Comparison of ENCODE assay signal across 15 mouse cellular contexts in genomic region chr16:33733864-33734263, GRCm38 (mm10). TPM values are rescaled to one million over a fixed set of nuclear protein-coding genes. Genes with fewer than 3 reads are reported as not detected.
DNase-seq lines count a peak whose midpoint lies in the region; ATAC-seq and TF ChIP-seq lines count a peak whose summit lies in the region.
"Had no signal": no experiment of that assay in that cellular context is flagged by ENCODE, and none has a peak within 500 bp of the region (broad histone marks: within the 10 kb centered on the region; RNA-seq: fewer than 3 reads in every experiment).

No protein-coding gene starts in this region.

- H3K4me2 ChIP-seq in midbrain, embryonic 11.5 days: no peak overlapping the region
- no peak overlapping the region for H3K4me2 ChIP-seq in midbrain, embryonic 16.5 days (ENCODE audit: low read length)
- H3K4me2 ChIP-seq in forebrain, embryonic 15.5 days (replicated peaks): no peak overlapping the region
- no peak overlapping the region for H3K4me2 ChIP-seq in midbrain, postnatal 0 days (ENCODE audit: low read depth, low read length, poor library complexity, severe bottlenecking)
- H3K4me2 ChIP-seq: embryonic facial prominence, embryonic 13.5 days; liver, embryonic 13.5 days; neural tube, embryonic 12.5 days had no signal

- peak overlapping the region; percentile 80 for H3K27ac ChIP-seq in midbrain, embryonic 11.5 days (ENCODE audit: low read depth, low read length)
- H3K27ac ChIP-seq in midbrain, embryonic 16.5 days (ENCODE audit: low read length): no peak overlapping the region
- peak overlapping the region; percentile 91 for H3K27ac ChIP-seq in forebrain, embryonic 15.5 days (replicated peaks)
- H3K27ac ChIP-seq in midbrain, postnatal 0 days (ENCODE audit: low read depth, low read length): 0 out of 2 replicates have a peak overlapping the region, but pooled peaks have one; percentile 2
- H3K27ac ChIP-seq: liver, embryonic 13.5 days; neural tube, embryonic 12.5 days; stomach, postnatal 0 days had no signal

- H3K9ac ChIP-seq in midbrain, embryonic 11.5 days (ENCODE audit: low read length): no peak overlapping the region
- no peak overlapping the region for H3K9ac ChIP-seq in midbrain, embryonic 16.5 days (ENCODE audit: low read depth, low read length)
- H3K9ac ChIP-seq in forebrain, embryonic 15.5 days (replicated peaks): no peak overlapping the region
- H3K9ac ChIP-seq in midbrain, postnatal 0 days (replicated peaks; ENCODE audit: low read length, poor library complexity, severe bottlenecking): no peak overlapping the region
- H3K9ac ChIP-seq: embryonic facial prominence, embryonic 13.5 days; liver, embryonic 13.5 days; neural tube, embryonic 12.5 days had no signal

- peaks cover 12% of the 10 kb centered on the region for H3K36me3 ChIP-seq in midbrain, embryonic 11.5 days (ENCODE audit: control insufficient read depth, insufficient read depth, low read length)
- no peaks in the 10 kb centered on the region for H3K36me3 ChIP-seq in midbrain, embryonic 16.5 days (ENCODE audit: control insufficient read depth, insufficient read depth, low read length)
- H3K36me3 ChIP-seq in forebrain, embryonic 15.5 days: 0 out of 2 replicates have a peak, but pooled peaks cover 4% of the 10 kb centered on the region
- H3K36me3 ChIP-seq in midbrain, postnatal 0 days (ENCODE audit: insufficient read depth, low read length): no peaks in the 10 kb centered on the region

- DNase-seq in midbrain, embryonic 11.5 days (ENCODE audit: low spot score, missing footprints): no peak
- peak; percentile 56 for DNase-seq in cerebellum, adult 9-11 months
- no peak for DNase-seq in midbrain, postnatal 0 days (ENCODE audit: low spot score)
- DNase-seq in adrenal gland, postnatal 14 days: no peak
- no peak for DNase-seq in lung, postnatal 25 days (ENCODE audit: low spot score)
- DNase-seq: heart, postnatal 14 days; kidney, postnatal 10 days; liver, embryonic 13.5 days; right cerebral cortex, postnatal 25 days had no signal

- 76% methylated on average over 6 of the region's 6 CpGs for WGBS in midbrain, embryonic 11.5 days
- WGBS in midbrain, embryonic 16.5 days: 87% methylated on average over 6 of the region's 6 CpGs
- 83% methylated on average over 6 of the region's 6 CpGs for WGBS in forebrain, embryonic 15.5 days
- WGBS in midbrain, postnatal 0 days: 88% methylated on average over 6 of the region's 6 CpGs

- TF ChIP-seq CTCF in midbrain, postnatal 0 days (IDR thresholded peaks at IDR 0.05): no peak

- no peaks in the 10 kb centered on the region for H3K27me3 ChIP-seq in midbrain, embryonic 11.5 days (ENCODE audit: control insufficient read depth, insufficient read depth, low read length)
- no peaks in the 10 kb centered on the region for H3K27me3 ChIP-seq in midbrain, embryonic 16.5 days (ENCODE audit: control insufficient read depth, insufficient read depth, low read depth, low read length)
- no peaks in the 10 kb centered on the region for H3K27me3 ChIP-seq in forebrain, embryonic 15.5 days
- no peaks in the 10 kb centered on the region for H3K27me3 ChIP-seq in midbrain, postnatal 0 days (ENCODE audit: insufficient read depth, low read length)
- H3K27me3 ChIP-seq: embryonic facial prominence, embryonic 13.5 days; liver, embryonic 13.5 days; neural tube, embryonic 12.5 days had no signal

- H3K4me3 ChIP-seq in midbrain, embryonic 11.5 days (ENCODE audit: low read depth, low read length): no peak overlapping the region
- no peak overlapping the region for H3K4me3 ChIP-seq in midbrain, embryonic 16.5 days (ENCODE audit: low read depth, low read length)
- H3K4me3 ChIP-seq in forebrain, embryonic 15.5 days: no peak overlapping the region
- no peak overlapping the region for H3K4me3 ChIP-seq in midbrain, postnatal 0 days (ENCODE audit: low read depth, low read length)
- H3K4me3 ChIP-seq: embryonic facial prominence, embryonic 13.5 days; liver, embryonic 13.5 days; neural tube, embryonic 12.5 days had no signal

- no peak for ATAC-seq in midbrain, embryonic 11.5 days (ENCODE audit: low FRiP score)
- ATAC-seq in midbrain, embryonic 16.5 days: no peak
- ATAC-seq in forebrain, embryonic 15.5 days (replicated peaks): no peak; the same call in 1 of the 2 replicates
- ATAC-seq in midbrain, postnatal 0 days (ENCODE audit: low FRiP score): no peak

- peaks cover 34% of the 10 kb centered on the region for H3K4me1 ChIP-seq in midbrain, embryonic 11.5 days (ENCODE audit: control insufficient read depth, insufficient read depth, low read length)
- H3K4me1 ChIP-seq in midbrain, embryonic 16.5 days (ENCODE audit: control insufficient read depth, insufficient read depth, low read length): peaks cover 14% of the 10 kb centered on the region
- peaks cover 69% of the 10 kb centered on the region for H3K4me1 ChIP-seq in forebrain, embryonic 15.5 days
- H3K4me1 ChIP-seq in midbrain, postnatal 0 days (ENCODE audit: insufficient read depth, low read length): no peaks in the 10 kb centered on the region; the same call in 1 of the 2 replicates

- H3K9me3 ChIP-seq in midbrain, embryonic 11.5 days (ENCODE audit: control insufficient read depth, low read length): no peaks in the 10 kb centered on the region
- H3K9me3 ChIP-seq in midbrain, embryonic 16.5 days (replicated peaks; ENCODE audit: control insufficient read depth, low read length, poor library complexity, severe bottlenecking): no peaks in the 10 kb centered on the region
- no peaks in the 10 kb centered on the region for H3K9me3 ChIP-seq in forebrain, embryonic 15.5 days
- no peaks in the 10 kb centered on the region for H3K9me3 ChIP-seq in midbrain, postnatal 0 days (ENCODE audit: low read length)
- H3K9me3 ChIP-seq: embryonic facial prominence, embryonic 13.5 days; liver, embryonic 13.5 days; neural tube, embryonic 12.5 days had no signal

RNA-seq across cellular contexts. Expression of gene Heg1, which starts 49.7 kb away (rescaled TPM):
- polyA plus RNA-seq in midbrain, embryonic 11.5 days (2014; fragmentation: Nextera tagmentation; extraction: Ambion mirVana): 39.5 and 40.7 TPM in 2 replicates
- polyA plus RNA-seq in midbrain, embryonic 16.5 days (2015; fragmentation: Nextera tagmentation; extraction: Ambion mirVana): 9.4 and 12.4 TPM in 2 replicates
- 20.3 and 22.4 TPM in 2 replicates for polyA plus RNA-seq in forebrain, embryonic 15.5 days (2015; fragmentation: Nextera tagmentation; extraction: Ambion mirVana)
- 19.5 and 22.4 TPM in 2 replicates for total RNA-seq in midbrain, postnatal 0 days (2014; rRNA removed)
- 6.2 and 7.2 TPM in 2 replicates for polyA plus RNA-seq in midbrain, postnatal 0 days (2015; fragmentation: Nextera tagmentation; extraction: Ambion mirVana)
- 87.2 and 88.6 TPM in 2 replicates for total RNA-seq in adrenal gland, postnatal 14 days (2021)

RNA-seq across cellular contexts. Expression of gene Muc13, which starts 60.0 kb away (rescaled TPM):
- 0.10 TPM in 2 replicates for polyA plus RNA-seq in midbrain, embryonic 11.5 days (2014; fragmentation: Nextera tagmentation; extraction: Ambion mirVana)
- not detected in 2 replicates for polyA plus RNA-seq in midbrain, embryonic 16.5 days (2015; fragmentation: Nextera tagmentation; extraction: Ambion mirVana)
- not detected in 2 replicates for polyA plus RNA-seq in forebrain, embryonic 15.5 days (2015; fragmentation: Nextera tagmentation; extraction: Ambion mirVana)
- total RNA-seq in midbrain, postnatal 0 days (2014; rRNA removed): 0.05 TPM in 1 of 2 replicates, not detected in the other
- polyA plus RNA-seq in midbrain, postnatal 0 days (2015; fragmentation: Nextera tagmentation; extraction: Ambion mirVana): not detected in 2 replicates
- total RNA-seq in adrenal gland, postnatal 14 days (2021): 0.22 TPM in 1 of 2 replicates, not detected in the other
- total RNA-seq: gastrocnemius, adult 18-20 months had no signal
